Mouse (Mus musculus): ENCODE results near the gene Atp2a1.

GRCm38 (mm10) chr7:126445104-126445815 is 17.6 kb downstream of the Atp2a1 start:
- TF ChIP-seq ZNF384 (IDR thresholded peaks at IDR 0.05; ENCODE audit: low read depth, low read length) = no peak
- TF ChIP-seq HCFC1 (IDR thresholded peaks at IDR 0.05; ENCODE audit: borderline replicate concordance, insufficient read depth, low read length) = no peak
- no peak for TF ChIP-seq ZC3H11A (IDR thresholded peaks at IDR 0.05; ENCODE audit: borderline replicate concordance, low read depth, low read length)
